Mouse (Mus musculus) erythroblast, adult 5-6 weeks (primary cell): Measurements from ENCODE around the gene Gm11639. TPM values are rescaled to one million over a fixed set of nuclear protein-coding genes. Genes with fewer than 3 reads are reported as not detected.

Source experiments
- ATAC-seq: replicated peaks from 2 replicates; pipeline ENCODE4 v1.8.0; 2016; ENCODE audit warnings: moderate number of reproducible peaks, mild to moderate bottlenecking, moderate TSS enrichment, inconsistent platforms; ENCODE audit not compliant: poor library complexity, low FRiP score, severe bottlenecking
- total RNA-seq, 2 experiments: library from RNA; stranded (forward) in 1 of 2; stranded (reverse) in 1 of 2; fragments of 150-400 nt in 1 of 2; fragments of 200-764, 138-1000 nt in 1 of 2; gene quantifications; 2 replicates each; pipeline versions ENCODE4 v1.2.3 to v1.2.4; 2015 to 2017; ENCODE audit warnings: low replicate concordance in 2 of 2

Gene Gm11639
- total RNA-seq, 2 experiments from 2014 or later, result not detected

DNA sequence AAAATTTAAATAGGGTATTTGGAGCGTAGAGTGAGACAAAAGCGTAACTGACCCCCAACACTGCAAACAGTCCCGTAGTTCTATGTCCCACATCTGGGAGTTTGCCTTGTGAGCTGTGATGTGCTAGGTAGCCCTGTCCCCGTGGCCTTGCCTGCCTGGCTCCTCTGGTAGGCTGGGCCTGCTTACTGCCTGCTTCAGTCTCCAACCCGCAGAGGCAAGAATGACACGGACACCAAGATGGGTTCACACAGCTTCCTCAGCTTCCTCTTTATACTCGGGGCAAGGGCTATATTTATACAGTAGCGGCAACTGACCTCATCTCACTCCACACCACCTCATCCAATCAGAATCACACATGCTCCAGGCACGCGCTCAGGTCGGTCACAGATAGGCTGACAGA is 10.7 kb upstream of the Gm11639 start:
- no peak for ATAC-seq

DNA sequence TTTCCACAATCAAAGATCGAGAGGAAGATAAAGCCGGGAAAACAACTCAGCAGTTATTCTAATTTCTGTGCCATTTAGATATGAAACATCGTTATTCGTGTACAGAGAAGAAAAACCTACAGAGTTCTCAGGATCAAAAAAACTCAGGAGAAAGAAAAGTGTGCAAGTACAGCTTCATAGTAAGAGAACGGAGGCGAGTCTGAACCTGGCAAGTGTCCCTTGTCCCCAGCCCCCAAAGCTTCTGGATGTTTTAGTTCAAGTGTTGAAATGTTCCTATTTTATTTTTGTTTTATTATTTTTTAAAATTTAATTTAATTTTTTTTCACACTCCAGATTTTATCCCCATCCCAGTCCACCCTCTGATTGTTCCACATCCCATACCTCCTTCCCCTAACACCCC is 7.7 kb downstream of the Gm11639 start:
- no peak for ATAC-seq

DNA sequence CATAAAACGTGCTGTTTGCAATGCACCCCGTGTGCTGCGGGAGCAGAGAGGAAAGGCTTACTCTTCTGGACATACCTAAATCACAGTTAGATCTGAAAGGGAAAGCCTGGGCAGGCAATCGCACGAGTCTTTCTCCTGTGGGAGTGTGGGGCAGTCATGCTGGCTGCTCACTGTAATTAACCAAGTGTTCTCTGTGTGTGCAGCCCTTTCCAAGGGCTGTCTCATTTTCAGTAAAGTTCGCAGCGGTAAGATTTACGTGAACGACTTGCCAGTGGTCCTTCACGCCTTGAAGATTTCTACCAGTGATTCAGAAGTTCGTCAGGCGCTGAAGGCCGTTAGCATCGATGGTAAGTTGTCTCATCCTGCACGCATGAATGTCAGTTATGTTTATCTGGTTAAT is 18.6 kb downstream of the Gm11639 start:
- no peak for ATAC-seq

GRCm38 (mm10) chr11:104707084-104707483 is 21.6 kb downstream of the Gm11639 start:
- no peak for ATAC-seq

GRCm38 (mm10) chr11:104744995-104745568 is 59.6 kb downstream of the Gm11639 start:
- ATAC-seq, result no peak

- no peak for ATAC-seq
These were observed 80.3 kb downstream of the Gm11639 start for GRCm38 (mm10) chr11:104765762-104766161.

DNA sequence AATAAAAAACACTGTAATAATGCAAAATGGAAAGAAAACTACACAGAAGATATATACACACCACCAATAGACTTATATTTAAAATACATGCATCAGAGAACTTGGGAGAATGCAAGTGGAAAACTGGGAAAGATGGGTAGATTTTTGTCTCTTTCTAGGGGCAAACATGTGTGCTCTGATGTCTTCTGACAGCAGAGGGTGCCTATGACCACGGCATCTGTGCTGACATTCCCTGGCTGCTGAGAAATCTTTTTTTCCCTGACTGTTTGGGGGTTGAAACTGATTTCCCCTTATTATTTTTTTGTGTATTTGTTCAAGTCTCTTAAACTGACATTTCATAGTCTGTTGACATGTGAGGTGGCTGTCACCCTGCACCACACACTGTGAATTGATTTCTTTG is 81.6 kb downstream of the Gm11639 start:
- ATAC-seq, result no peak

DNA sequence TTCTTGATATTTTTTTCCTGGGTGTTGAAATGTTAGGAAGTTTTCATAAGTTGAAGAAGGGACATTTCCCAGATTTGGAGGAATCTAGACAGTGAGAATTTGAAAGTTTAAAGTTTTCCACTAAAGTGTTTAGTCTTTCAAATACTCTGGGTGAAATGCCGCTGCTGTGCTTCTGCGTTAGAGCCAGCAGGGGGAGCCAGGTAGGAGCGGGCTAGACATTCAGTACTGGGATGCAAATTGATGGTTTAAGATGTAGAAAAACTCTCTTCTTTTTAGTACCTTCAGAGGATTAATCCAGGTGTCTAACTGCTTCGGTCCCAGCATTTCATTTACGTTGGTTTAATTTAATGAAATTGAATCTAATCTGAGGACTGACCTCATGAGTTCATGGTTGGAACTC is 82.6 kb downstream of the Gm11639 start:
- ATAC-seq, result peak; percentile 67

DNA sequence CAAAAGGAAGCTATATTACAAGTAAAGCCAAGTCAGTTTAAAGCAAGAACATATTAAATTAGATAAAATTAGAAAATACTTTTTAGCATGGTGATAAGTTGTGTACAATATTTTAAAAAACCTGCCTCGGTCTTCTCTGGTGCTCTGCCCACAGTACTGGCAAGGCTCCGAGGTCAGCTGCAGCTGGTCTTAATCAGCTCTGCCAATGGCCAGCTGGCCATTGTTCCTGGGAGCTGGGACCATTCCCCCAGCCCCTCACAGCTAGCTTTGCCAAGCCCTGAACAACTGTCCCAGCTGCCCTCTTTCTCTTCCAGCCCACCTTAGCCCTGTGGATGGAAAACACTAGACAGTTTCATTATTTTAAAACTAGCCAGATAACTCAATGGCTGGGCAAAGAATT is 93.3 kb downstream of the Gm11639 start:
- no peak for ATAC-seq

GRCm38 (mm10) chr11:104944723-104945122 is 259.2 kb downstream of the Gm11639 start:
- ATAC-seq, result no peak

DNA sequence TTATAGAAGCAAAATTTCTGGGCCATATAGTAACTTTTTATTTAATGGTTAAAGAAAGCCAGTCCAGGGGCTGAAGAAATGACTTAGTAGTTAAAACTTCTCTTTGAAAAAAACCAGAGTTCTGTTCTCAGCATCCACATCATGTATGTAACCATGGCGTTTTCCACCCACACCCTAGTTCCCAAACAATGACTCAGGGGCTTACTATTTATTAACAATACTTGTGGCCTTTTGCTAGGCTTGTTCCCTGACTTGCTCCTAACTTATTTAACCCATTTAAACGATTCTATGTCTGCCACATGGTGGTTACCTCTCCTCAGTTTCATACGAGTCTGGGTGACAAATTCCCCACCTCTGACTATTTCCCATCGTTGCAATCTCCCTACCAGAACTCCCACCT is 266.8 kb downstream of the Gm11639 start:
- no peak for ATAC-seq

DNA sequence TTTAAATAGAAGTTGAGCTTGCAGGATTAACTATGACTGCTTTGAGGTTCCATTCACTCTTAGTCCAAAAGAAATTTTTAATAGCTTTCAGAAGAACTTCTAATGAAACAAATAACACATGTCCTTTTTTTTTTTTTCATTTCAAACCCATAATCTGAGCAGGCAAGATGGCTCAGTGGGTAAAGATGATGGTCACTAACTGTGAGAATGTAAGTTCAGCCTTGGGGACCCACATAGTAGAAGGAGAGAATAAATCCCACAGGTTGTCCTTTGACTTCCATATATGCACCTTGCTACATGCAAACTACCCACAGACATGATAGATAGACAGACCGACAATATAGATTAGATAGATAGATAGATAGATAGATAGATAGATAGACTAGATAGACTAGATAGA is 282.4 kb downstream of the Gm11639 start:
- no peak for ATAC-seq

GRCm38 (mm10) chr11:104968388-104968787 is 282.9 kb downstream of the Gm11639 start:
- ATAC-seq, result no peak

DNA sequence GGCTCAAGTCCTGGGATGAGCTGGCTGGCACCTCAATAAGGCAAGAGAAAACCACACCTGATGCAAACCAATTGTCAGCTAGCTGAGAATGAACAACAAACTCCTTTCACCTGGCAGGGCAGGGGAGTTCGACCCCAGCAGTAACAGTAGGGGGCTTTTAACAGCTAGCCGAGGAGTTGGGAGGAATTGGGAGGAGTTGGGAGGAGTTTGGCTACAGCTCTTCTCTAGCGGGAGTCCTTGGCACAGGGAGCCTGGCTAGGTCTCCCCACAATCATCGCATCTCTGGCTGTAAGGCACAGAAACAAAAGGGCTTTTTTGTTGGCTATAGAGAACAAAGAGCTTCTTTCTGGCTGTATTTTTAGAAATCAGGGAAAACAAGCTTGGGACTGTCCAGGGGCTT is 285.8 kb downstream of the Gm11639 start:
- no peak for ATAC-seq

DNA sequence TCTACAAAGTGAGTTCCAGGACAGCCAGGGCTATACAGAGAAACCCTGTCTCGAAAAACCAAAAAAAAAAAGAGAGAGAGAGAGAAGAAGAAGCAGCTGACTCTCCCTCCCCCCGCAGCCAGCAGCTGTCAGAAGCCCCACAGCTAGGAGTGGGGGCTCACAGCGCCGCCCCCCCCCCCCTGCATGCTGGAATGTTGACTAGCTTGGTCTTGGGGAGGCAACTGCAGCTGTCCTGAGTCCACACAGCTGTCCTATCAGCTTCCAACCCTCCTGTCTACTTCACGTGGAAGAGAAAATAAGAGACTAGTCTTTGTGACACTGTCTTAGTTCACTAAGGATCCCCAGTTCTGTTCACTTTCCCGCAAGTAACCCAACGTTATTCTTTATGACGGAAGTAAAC is 287.0 kb downstream of the Gm11639 start:
- ATAC-seq, result no peak

DNA sequence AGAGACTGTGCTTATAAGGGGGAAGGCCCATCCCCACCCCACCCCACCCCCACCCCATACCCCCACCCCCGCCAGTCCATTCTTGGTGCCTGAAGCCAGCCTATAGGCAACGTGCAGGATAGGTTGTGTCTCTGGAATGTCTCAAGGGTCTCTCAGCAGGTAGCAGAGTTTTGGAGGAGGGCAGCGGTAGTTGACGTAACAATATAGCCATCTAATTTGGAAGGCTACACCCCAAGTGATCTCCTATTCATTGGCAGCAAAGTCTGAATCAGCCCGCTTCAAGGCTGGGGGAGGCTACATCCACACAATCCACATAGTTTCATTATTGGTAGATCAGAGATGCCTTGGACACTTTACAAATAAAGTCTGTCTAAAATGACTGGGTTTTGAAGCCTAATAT is 292.5 kb downstream of the Gm11639 start:
- ATAC-seq, result no peak

- ATAC-seq, result no peak
These were observed 296.0 kb downstream of the Gm11639 start for GRCm38 (mm10) chr11:104981342-104982055.

DNA sequence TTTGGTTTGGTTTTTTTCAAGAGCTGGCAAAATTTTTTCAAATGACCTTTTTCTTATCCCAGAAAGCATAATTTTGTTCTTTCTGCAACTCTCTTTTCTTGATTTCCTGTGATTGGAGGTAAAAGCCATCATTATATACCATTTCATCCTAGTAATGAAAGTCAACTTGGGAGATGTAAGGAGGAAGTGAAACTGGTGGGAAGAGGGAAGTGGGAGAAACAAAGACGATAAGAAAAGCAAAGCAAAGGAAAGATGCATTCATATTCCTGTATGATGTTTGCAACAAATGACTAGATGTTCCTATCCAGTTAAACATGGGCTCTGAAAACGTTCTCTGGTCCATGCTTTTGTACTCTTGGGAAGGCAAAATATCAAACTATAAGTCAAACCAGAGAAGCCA is 323.7 kb downstream of the Gm11639 start:
- ATAC-seq, result no peak

- ATAC-seq, result no peak
These were observed 335.6 kb downstream of the Gm11639 start for GRCm38 (mm10) chr11:105021071-105021470.

- 0 out of 2 replicates have a peak, but pooled peaks have one; percentile 53 for ATAC-seq
These were observed 343.3 kb downstream of the Gm11639 start for GRCm38 (mm10) chr11:105028744-105029348.

- no peak for ATAC-seq
These were observed 344.0 kb downstream of the Gm11639 start for GRCm38 (mm10) chr11:105029525-105029924.
